In the genomic region with DNA sequence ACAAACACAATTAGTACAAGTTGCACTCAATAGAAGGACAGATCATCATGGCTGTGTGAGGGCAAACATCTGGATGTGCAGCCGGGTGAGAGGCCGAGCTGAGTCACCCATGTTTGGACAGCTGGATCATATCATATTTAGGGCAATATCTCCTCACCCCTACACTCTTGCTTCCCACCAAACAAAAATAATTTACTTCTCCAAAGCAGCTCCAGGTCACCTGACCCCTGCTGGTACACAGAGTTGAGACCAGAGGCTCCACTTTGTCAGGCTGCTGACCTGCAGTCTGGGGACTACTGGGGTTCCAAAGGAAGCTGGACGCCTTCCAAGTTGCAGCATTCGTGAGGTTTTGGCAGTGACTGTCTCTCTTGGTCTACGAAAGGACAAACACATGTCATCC, we compare ENCODE assay signal across 9 mouse cellular contexts.
A peak's percentile ranks its signal among the peaks of the same experiment; 100 is the strongest.
DNase-seq lines count a peak whose midpoint lies in the region; ATAC-seq lines count a peak whose summit lies in the region.
"Had no signal": no experiment of that assay in that cellular context is flagged by ENCODE, and none has a peak within 500 bp of the region (broad histone marks: within the 10 kb centered on the region; RNA-seq: fewer than 3 reads in every experiment).

No protein-coding gene starts in this region.

- no peak overlapping the region for H3K4me2 ChIP-seq in midbrain, embryonic 14.5 days (ENCODE audit: low read length)
- H3K4me2 ChIP-seq in midbrain, embryonic 15.5 days, result no peak overlapping the region
- H3K4me2 ChIP-seq in intestine, embryonic 15.5 days (replicated peaks), result no peak overlapping the region
- H3K4me2 ChIP-seq in lung, embryonic 16.5 days (ENCODE audit: low read depth, low read length), result no peak overlapping the region

- no peaks in the 10 kb centered on the region for H3K9me3 ChIP-seq in midbrain, embryonic 14.5 days (ENCODE audit: control insufficient read depth, low read length)
- no peaks in the 10 kb centered on the region for H3K9me3 ChIP-seq in midbrain, embryonic 15.5 days
- no peaks in the 10 kb centered on the region for H3K9me3 ChIP-seq in intestine, embryonic 15.5 days
- H3K9me3 ChIP-seq in lung, embryonic 16.5 days (ENCODE audit: control insufficient read depth, low read length), result no peaks in the 10 kb centered on the region

- H3K9ac ChIP-seq in midbrain, embryonic 14.5 days (replicated peaks; ENCODE audit: low read length), result no peak overlapping the region
- no peak overlapping the region for H3K9ac ChIP-seq in midbrain, embryonic 15.5 days
- H3K9ac ChIP-seq in intestine, embryonic 15.5 days, result no peak overlapping the region
- no peak overlapping the region for H3K9ac ChIP-seq in lung, embryonic 16.5 days (ENCODE audit: low read length)

- no peaks in the 10 kb centered on the region for H3K36me3 ChIP-seq in midbrain, embryonic 14.5 days (ENCODE audit: control insufficient read depth, insufficient read depth, low read length)
- H3K36me3 ChIP-seq in midbrain, embryonic 15.5 days (replicated peaks), result no peaks in the 10 kb centered on the region
- H3K36me3 ChIP-seq in intestine, embryonic 15.5 days, result no peaks in the 10 kb centered on the region
- no peaks in the 10 kb centered on the region for H3K36me3 ChIP-seq in lung, embryonic 16.5 days (ENCODE audit: control insufficient read depth, insufficient read depth, low read length)

- no peaks in the 10 kb centered on the region for H3K27me3 ChIP-seq in midbrain, embryonic 14.5 days (ENCODE audit: control insufficient read depth, insufficient read depth, low read length)
- H3K27me3 ChIP-seq in midbrain, embryonic 15.5 days (replicated peaks), result no peaks in the 10 kb centered on the region
- H3K27me3 ChIP-seq in intestine, embryonic 15.5 days (replicated peaks), result no peaks in the 10 kb centered on the region
- no peaks in the 10 kb centered on the region for H3K27me3 ChIP-seq in lung, embryonic 16.5 days (ENCODE audit: control insufficient read depth, insufficient read depth, low read depth, low read length)

- no peak for ATAC-seq in midbrain, embryonic 14.5 days (ENCODE audit: low FRiP score, low TSS enrichment)
- ATAC-seq in midbrain, embryonic 15.5 days (replicated peaks), result no peak
- peak; percentile 36; the same call in 1 of the 2 replicates for ATAC-seq in intestine, embryonic 15.5 days
- ATAC-seq in lung, embryonic 16.5 days (ENCODE audit: low read depth), result peak; percentile 95

- WGBS in midbrain, embryonic 14.5 days, result 79% methylated on average over 5 of the region's 5 CpGs
- WGBS in midbrain, embryonic 15.5 days, result 76% methylated on average over 5 of the region's 5 CpGs
- WGBS in intestine, embryonic 15.5 days, result 37% methylated on average over 5 of the region's 5 CpGs
- 33% methylated on average over 5 of the region's 5 CpGs for WGBS in lung, embryonic 16.5 days

- no peak overlapping the region for H3K27ac ChIP-seq in midbrain, embryonic 14.5 days (replicated peaks; ENCODE audit: low read depth, low read length)
- H3K27ac ChIP-seq in midbrain, embryonic 15.5 days, result no peak overlapping the region
- H3K27ac ChIP-seq in intestine, embryonic 15.5 days, result no peak overlapping the region
- no peak overlapping the region for H3K27ac ChIP-seq in lung, embryonic 16.5 days (ENCODE audit: low read length)

- no peak overlapping the region for H3K4me3 ChIP-seq in midbrain, embryonic 14.5 days (replicated peaks; ENCODE audit: low read depth, low read length)
- H3K4me3 ChIP-seq in midbrain, embryonic 15.5 days, result no peak overlapping the region
- no peak overlapping the region for H3K4me3 ChIP-seq in intestine, embryonic 15.5 days (replicated peaks)
- no peak overlapping the region for H3K4me3 ChIP-seq in lung, embryonic 16.5 days (ENCODE audit: low read length)
- H3K4me3 ChIP-seq: erythroblast, embryonic 14.5 days had no signal

- H3K4me1 ChIP-seq in midbrain, embryonic 14.5 days (ENCODE audit: control insufficient read depth, insufficient read depth, low read length), result no peaks in the 10 kb centered on the region
- no peaks in the 10 kb centered on the region for H3K4me1 ChIP-seq in midbrain, embryonic 15.5 days
- H3K4me1 ChIP-seq in intestine, embryonic 15.5 days (replicated peaks), result 0 out of 2 replicates have a peak, but pooled peaks cover 2% of the 10 kb centered on the region
- H3K4me1 ChIP-seq in lung, embryonic 16.5 days (replicated peaks; ENCODE audit: control insufficient read depth, insufficient read depth, low read length), result no peaks in the 10 kb centered on the region; the same call in 1 of the 2 replicates

- DNase-seq in midbrain, embryonic 14.5 days, result peak; percentile 37
- DNase-seq in embryo, embryonic 11 days, result peak; percentile 74
- no peak for DNase-seq in left cerebral cortex, adult 9 months (ENCODE audit: low spot score in 2 of 2)
- no peak for DNase-seq in testis, postnatal 10 days (ENCODE audit: low spot score)
- DNase-seq in thymus, postnatal 14 days, result no peak

Comparison
In these comparisons a context has a peak if more than half of its experiments do, and no peak if none do; other contexts are left out.
1. ATAC-seq: peak in intestine, embryonic 15.5 days (single experiment) and lung, embryonic 16.5 days (single experiment); none in midbrain, embryonic 14.5 days (single experiment) and midbrain, embryonic 15.5 days (single experiment).
2. DNase-seq: peak in midbrain, embryonic 14.5 days (single experiment) and embryo, embryonic 11 days (single experiment); none in left cerebral cortex, adult 9 months (0 of 2), testis, postnatal 10 days (single experiment) and thymus, postnatal 14 days (single experiment).